Mouse (Mus musculus): ENCODE results near the gene U2af1l4.

DNA sequence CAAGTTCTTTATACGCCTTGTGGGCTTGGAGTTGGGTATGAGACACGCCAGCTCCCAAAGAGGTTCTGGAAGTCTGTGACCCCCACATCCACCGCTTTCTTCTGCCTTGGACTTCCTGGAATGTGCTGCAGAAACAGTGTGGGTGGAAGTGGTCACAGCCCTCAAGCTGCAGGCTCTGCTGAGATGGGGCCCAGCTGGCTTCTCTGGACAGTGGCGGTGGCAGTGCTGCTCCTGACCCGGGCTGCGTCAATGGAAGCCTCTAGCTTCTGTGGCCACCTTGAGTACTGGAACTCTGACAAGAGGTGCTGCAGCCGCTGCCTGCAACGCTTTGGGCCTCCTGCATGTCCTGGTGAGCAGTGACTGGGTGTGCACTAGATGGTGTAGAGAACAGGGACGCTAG, 2.9 kb downstream of the U2af1l4 start:
- TF ChIP-seq POLR2A (IDR thresholded peaks at IDR 0.05; ENCODE audit: low read depth, low read length) = no peak
- TF ChIP-seq CTCF (IDR thresholded peaks at IDR 0.05; ENCODE audit: borderline replicate concordance, insufficient read depth, low read length) = no peak
